Mouse (Mus musculus) embryonic fibroblast, embryonic 13.5 days (primary cell): Measurements from ENCODE around the gene St6gal1. TPM values are rescaled to one million over a fixed set of nuclear protein-coding genes. Genes with fewer than 3 reads are reported as not detected.

Experiments
- H3K27ac ChIP-seq: 2 replicates; pipeline ENCODE4 v1.5.1; 2012; ENCODE audit warnings: low read length, control low read depth, inconsistent platforms; ENCODE audit not compliant: insufficient read depth
- H3K4me1 ChIP-seq: 2 replicates; pipeline ENCODE4 v1.6.1; 2011; ENCODE audit warnings: low read length; ENCODE audit not compliant: control insufficient read depth, insufficient read depth
- H3K4me3 ChIP-seq: 2 replicates; pipeline ENCODE4 v1.5.1; 2011; ENCODE audit warnings: mild to moderate bottlenecking, control low read depth, low read length; ENCODE audit not compliant: insufficient read depth
- CTCF ChIP-seq: IDR thresholded peaks from 2 replicates; pipeline ENCODE4 v1.5.1; 2011; ENCODE audit warnings: mild to moderate bottlenecking, control low read depth, low read length, moderate library complexity, borderline replicate concordance; ENCODE audit not compliant: insufficient read depth
- POLR2A ChIP-seq: IDR thresholded peaks from 2 replicates; pipeline ENCODE4 v1.6.1; 2011; ENCODE audit warnings: low read depth, mild to moderate bottlenecking, control low read depth, low read length, moderate library complexity
- polyA plus RNA-seq: library from polyadenylated mRNA; stranded (reverse); fragments of >200 nt; gene quantifications from 2 replicates; pipeline ENCODE4 v1.2.4, GENCODE M21; 2011; ENCODE audit warnings: low read depth; ENCODE audit not compliant: missing spikeins, insufficient read length

Gene St6gal1
- polyA plus RNA-seq, 1 experiment, result 7.4 TPM

- Histone ChIP-seq H3K27ac (no peak overlapping the region), H3K4me1 (peaks cover 9% of the 10 kb centered on the region; the same call in 1 of the 2 replicates), H3K4me3 (no peak overlapping the region)
- TF ChIP-seq CTCF (no peak), POLR2A (no peak)
These were observed 6.2 kb upstream of the St6gal1 start for GRCm38 (mm10) chr16:23218313-23218712.

- Histone ChIP-seq H3K4me3 (no peak overlapping the region), H3K27ac (no peak overlapping the region), H3K4me1 (peaks cover 5% of the 10 kb centered on the region; the same call in 1 of the 2 replicates)
- TF ChIP-seq POLR2A (no peak), CTCF (no peak)
These were observed 1.2 kb upstream of the St6gal1 start for GRCm38 (mm10) chr16:23223166-23223870.

GRCm38 (mm10) chr16:23223871-23224469, 570 bp upstream of the St6gal1 start:
- Histone ChIP-seq H3K27ac (no peak overlapping the region), H3K4me1 (no peaks in the 10 kb centered on the region), H3K4me3 (no peak overlapping the region)
- TF ChIP-seq POLR2A (no peak), CTCF (no peak)

- peak overlapping the region; percentile 59 for H3K4me3 ChIP-seq
- no peak overlapping the region for H3K27ac ChIP-seq
- H3K4me1 ChIP-seq, result no peaks in the 10 kb centered on the region
- TF ChIP-seq CTCF (no peak), POLR2A (no peak)
These were observed 655 bp downstream of the St6gal1 start for GRCm38 (mm10) chr16:23225069-23225721.

DNA sequence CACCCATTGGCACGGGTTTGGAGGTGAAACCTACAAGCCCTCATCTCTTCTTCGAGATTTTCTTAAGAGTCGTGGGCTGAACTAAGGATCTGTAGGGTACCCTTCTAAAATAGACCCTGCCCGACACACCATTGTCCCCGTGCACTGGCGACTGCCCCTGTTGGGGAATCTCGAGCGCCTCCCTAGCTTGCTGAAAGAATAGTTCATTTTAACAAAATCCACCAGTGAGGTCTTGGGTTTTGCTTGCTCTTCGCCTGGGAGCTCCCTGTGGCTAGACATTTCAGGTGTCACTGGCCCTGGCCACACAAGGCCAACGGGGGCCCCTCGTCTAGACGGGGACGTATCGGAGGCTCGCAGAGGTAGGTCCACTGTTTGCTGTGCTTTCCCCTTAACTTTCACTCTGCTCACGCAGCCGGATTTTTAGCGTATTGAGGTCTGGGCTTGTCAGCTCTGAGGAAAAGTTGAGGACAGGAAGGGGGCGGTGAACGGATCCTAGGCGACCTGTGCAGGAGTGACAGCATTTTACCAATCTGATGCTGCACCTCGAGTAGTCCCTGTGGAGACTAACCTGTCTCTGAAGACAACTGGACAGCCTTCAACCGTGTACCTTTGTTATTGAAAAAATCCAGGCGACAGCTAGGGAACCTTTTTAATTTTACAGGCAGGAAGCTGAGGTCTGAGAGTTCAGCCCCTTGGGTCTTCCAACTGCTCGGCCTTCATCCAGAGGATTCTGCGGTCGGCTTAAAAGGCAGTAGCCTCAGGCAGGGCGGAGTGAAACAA, 1.5 kb downstream of the St6gal1 start:
- H3K4me1 ChIP-seq, result peaks cover under 1% of the 10 kb centered on the region; the same call in 1 of the 2 replicates
- H3K27ac ChIP-seq, result peak overlapping the region; percentile 61
- H3K4me3 ChIP-seq, result peak overlapping the region; percentile 59
- TF ChIP-seq POLR2A (peak; percentile 31; the same call in 1 of the 2 replicates), CTCF (no peak)

DNA sequence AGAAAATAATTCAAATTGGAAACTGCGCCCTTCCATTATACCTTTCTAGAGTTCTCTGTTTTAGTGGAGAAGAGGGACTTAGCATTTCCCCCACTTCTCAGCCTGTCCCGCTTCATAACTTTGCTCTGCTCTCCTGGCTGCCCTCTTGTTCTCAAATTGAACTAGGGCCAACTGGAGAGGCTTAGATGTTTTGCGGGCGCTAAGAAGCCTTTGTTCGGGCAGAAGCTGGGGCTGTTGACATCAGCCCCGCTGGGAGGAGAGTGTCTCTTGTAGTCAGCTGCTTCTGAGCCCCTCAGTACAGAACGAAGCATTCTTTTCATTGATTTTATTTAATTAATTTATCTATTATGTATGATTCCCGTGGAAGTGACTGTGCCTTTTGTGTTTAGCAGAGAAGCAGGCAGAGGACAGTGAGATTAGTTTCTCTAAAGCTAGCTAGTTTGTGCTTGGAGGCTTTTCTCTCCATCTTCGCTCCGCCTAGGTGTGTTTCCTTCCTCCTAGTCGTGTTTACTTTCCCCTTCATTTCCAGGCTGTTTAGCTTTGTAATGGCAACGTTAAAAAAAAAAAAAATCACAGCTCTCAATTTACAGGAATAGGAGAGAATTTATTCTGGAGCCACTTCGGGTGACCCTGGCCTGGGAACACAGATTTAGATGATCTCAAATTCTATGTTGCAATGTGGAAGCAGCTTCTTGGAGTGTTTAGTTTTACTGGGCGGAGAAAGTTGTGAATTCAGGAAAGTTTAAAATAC, 2.2 kb downstream of the St6gal1 start:
- TF ChIP-seq POLR2A (no peak), CTCF (no peak)
- Histone ChIP-seq H3K4me1 (peaks cover 7% of the 10 kb centered on the region), H3K4me3 (peak overlapping the region; percentile 59), H3K27ac (peak overlapping the region; percentile 61)

- Histone ChIP-seq H3K4me3 (no peak overlapping the region), H3K4me1 (peaks cover 11% of the 10 kb centered on the region), H3K27ac (no peak overlapping the region)
- no peak for TF ChIP-seq CTCF
- no peak for TF ChIP-seq POLR2A
These were observed 3.3 kb downstream of the St6gal1 start for GRCm38 (mm10) chr16:23227851-23228250.

DNA sequence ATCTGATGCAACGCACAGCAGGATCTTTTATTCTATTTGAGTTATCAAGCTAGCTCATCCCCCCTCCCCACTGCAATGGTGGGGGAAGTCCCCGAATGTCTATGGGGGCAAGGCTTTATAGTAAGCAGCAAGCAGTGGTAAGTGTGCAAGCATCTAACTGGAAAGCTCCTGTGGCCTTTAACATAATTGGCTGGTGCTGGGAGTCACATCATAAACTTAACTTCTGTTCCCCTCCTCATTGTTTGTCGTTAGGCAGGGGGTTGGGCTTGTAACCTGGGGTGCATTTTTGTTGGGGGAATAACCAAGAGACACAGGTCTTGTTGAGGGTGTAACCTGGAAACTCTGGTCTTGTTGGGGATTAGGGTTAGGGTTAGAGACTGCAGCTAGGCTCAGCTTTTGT, 3.9 kb downstream of the St6gal1 start:
- H3K4me1 ChIP-seq, result peaks cover 11% of the 10 kb centered on the region
- H3K27ac ChIP-seq, result no peak overlapping the region
- no peak for TF ChIP-seq CTCF
- no peak for TF ChIP-seq POLR2A

DNA sequence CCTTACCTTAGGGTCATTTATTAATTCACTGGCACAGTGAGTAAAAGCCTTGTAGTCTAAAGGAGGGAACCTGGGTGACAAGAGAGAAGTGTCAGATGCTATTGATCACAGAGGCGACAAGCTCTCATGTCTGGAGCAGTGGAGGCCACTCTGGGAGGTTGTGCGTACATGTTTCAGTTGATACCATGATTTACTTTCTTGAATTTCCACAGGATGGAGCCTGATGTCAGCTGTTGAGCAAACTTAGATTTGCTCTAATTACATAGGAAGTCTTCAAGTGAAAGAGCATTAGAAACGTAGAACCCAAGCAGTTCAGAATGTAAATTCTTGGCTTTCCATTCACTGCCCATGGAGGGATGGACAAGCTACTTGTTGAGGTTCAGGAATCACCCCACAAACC, 5.4 kb downstream of the St6gal1 start:
- Histone ChIP-seq H3K4me1 (peaks cover 11% of the 10 kb centered on the region), H3K27ac (no peak overlapping the region), H3K4me3 (no peak overlapping the region)
- TF ChIP-seq CTCF (no peak), POLR2A (no peak)

More for the DNA sequence above, 3.9 kb downstream of the St6gal1 start:
- H3K4me3 ChIP-seq, result no peak overlapping the region
